Mouse (Mus musculus) right cerebral cortex, adult 2 months (tissue): ENCODE data around the gene Pknox2.

Source experiments
- DNase-seq, 2 experiments: peaks; one replicate each; pipeline ENCODE4 v3.0.0; 2021 to 2022; ENCODE audit warnings: low spot score in 2 of 2

The Pknox2 gene

GRCm38 (mm10) chr9:36882034-36882745 is 265.0 kb downstream of the Pknox2 start:
- DNase-seq = peak; percentile 55 to 58

GRCm38 (mm10) chr9:36881615-36882014 is 265.6 kb downstream of the Pknox2 start:
- no peak for DNase-seq

GRCm38 (mm10) chr9:36876787-36877186 is 270.4 kb downstream of the Pknox2 start:
- DNase-seq = no peak

- no peak for DNase-seq
These were observed 270.9 kb downstream of the Pknox2 start for GRCm38 (mm10) chr9:36876313-36876712.

GRCm38 (mm10) chr9:36873796-36874195 is 273.4 kb downstream of the Pknox2 start:
- no peak for DNase-seq

GRCm38 (mm10) chr9:36870263-36870662 is 276.9 kb downstream of the Pknox2 start:
- DNase-seq = no peak

- no peak for DNase-seq
These were observed 278.5 kb downstream of the Pknox2 start for GRCm38 (mm10) chr9:36868662-36869061.

- peak in 1 of 2 experiments; percentile 37 for DNase-seq
These were observed 282.1 kb downstream of the Pknox2 start for GRCm38 (mm10) chr9:36864862-36865813.

- DNase-seq = no peak
These were observed 283.5 kb downstream of the Pknox2 start for GRCm38 (mm10) chr9:36863694-36864093.

- no peak for DNase-seq
These were observed 284.6 kb downstream of the Pknox2 start for GRCm38 (mm10) chr9:36862576-36862975.

GRCm38 (mm10) chr9:36858677-36859076 is 288.5 kb downstream of the Pknox2 start:
- peak; percentile 54 to 58 for DNase-seq

- DNase-seq = no peak
These were observed 289.6 kb downstream of the Pknox2 start for GRCm38 (mm10) chr9:36857476-36858117.

GRCm38 (mm10) chr9:36856351-36856750 is 290.9 kb downstream of the Pknox2 start:
- no peak for DNase-seq

- no peak for DNase-seq
These were observed 295.0 kb downstream of the Pknox2 start for GRCm38 (mm10) chr9:36852175-36852574.

GRCm38 (mm10) chr9:36850091-36850490 is 297.1 kb downstream of the Pknox2 start:
- no peak for DNase-seq

GRCm38 (mm10) chr9:36848661-36849060 is 298.5 kb downstream of the Pknox2 start:
- DNase-seq = no peak

- DNase-seq = no peak
These were observed 300.9 kb downstream of the Pknox2 start for GRCm38 (mm10) chr9:36846346-36846745.
